Mouse (Mus musculus): ENCODE measurements around the gene Cdk14. TPM values are rescaled to one million over a fixed set of nuclear protein-coding genes. Genes with fewer than 3 reads are reported as not detected.

Gene Cdk14
- polyA plus RNA-seq, 1 experiment, result 14.8 TPM

DNA sequence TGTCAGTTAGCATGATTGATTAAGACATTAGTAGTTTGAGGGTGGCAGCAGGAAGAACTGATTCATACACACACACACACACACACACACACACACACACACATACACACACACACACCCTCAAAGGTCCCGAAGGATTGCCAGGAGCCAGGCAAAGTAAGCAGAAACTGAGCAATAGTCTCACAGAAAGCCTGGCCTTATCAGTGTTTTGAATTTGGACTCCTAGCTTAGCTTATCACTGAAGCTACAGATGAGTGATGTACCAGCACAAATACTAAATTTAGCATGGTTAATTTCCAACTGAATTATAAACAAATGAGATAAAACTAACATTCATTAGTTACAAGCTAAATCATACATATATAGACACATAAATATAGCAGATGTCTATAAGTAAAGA lies 230.5 kb downstream of the Cdk14 start:
- H3K9me3 ChIP-seq (replicated peaks; ENCODE audit: control insufficient read depth, insufficient read depth, low read length, poor library complexity, severe bottlenecking), result no peaks in the 10 kb centered on the region
- H3K27ac ChIP-seq (ENCODE audit: insufficient read depth, low read length), result no peak overlapping the region
- no peaks in the 10 kb centered on the region for H3K36me3 ChIP-seq (ENCODE audit: control insufficient read depth, insufficient read depth, low read length, poor library complexity, severe bottlenecking)
- no peaks in the 10 kb centered on the region for H3K4me1 ChIP-seq (ENCODE audit: control insufficient read depth, insufficient read depth, low read length)
- no peak overlapping the region for H3K4me3 ChIP-seq (ENCODE audit: low read depth, low read length)
- H3K9ac ChIP-seq (ENCODE audit: low read depth, poor library complexity, severe bottlenecking), result no peak overlapping the region
- H3K27me3 ChIP-seq (ENCODE audit: control insufficient read depth, insufficient read depth, low read length, poor library complexity, severe bottlenecking), result no peaks in the 10 kb centered on the region; the same call in 1 of the 2 replicates
- TF ChIP-seq EP300 (IDR thresholded peaks at IDR 0.05; ENCODE audit: insufficient read depth, low read depth, low read length), result no peak
- no peak for TF ChIP-seq POLR2A (IDR thresholded peaks at IDR 0.05; ENCODE audit: insufficient read depth, low read length)
- no peak for TF ChIP-seq CTCF (IDR thresholded peaks at IDR 0.05; ENCODE audit: low read depth, low read length)

DNA sequence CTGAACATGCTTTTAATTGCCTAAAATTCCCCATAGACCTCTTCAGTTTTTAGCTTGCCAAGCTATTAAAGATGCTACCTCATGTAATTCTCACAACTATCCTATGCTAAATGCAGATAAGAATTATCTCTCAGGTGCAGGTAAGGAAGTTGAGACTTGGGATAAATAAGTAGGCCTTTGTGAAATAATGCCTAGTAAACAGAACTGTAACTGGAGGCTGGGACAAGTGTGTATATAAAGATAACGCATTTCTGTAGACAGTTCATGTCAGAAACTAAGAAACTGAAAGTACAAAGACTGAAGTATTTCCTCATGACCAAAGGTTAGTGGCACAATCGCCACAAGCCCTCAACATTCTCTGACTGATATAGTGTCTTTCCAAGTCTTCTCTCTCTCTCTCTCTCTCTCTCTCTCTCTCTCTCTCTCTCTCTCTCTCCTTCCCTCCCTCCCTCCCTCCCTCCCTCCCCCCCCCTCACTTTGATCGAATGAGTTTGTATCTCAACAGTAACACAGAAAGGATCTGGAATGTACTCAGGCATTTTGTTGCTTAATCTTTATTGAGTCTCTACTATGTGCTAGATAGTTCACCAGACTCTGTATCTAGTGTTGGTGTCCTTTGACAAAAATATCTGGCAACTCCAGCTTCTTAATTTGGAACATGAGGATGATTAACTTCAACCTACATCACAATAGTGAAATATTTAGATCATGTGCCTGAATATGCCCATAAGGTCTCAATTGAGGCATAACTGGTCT lies 233.9 kb downstream of the Cdk14 start:
- Histone ChIP-seq H3K4me3 (ENCODE audit: low read depth, low read length) (no peak overlapping the region), H3K27ac (ENCODE audit: insufficient read depth, low read length) (no peak overlapping the region), H3K36me3 (ENCODE audit: control insufficient read depth, insufficient read depth, low read length, poor library complexity, severe bottlenecking) (no peaks in the 10 kb centered on the region), H3K27me3 (ENCODE audit: control insufficient read depth, insufficient read depth, low read length, poor library complexity, severe bottlenecking) (no peaks in the 10 kb centered on the region), H3K4me1 (ENCODE audit: control insufficient read depth, insufficient read depth, low read length) (no peaks in the 10 kb centered on the region), H3K9ac (ENCODE audit: low read depth, poor library complexity, severe bottlenecking) (no peak overlapping the region), H3K9me3 (replicated peaks; ENCODE audit: control insufficient read depth, insufficient read depth, low read length, poor library complexity, severe bottlenecking) (no peaks in the 10 kb centered on the region)
- TF ChIP-seq POLR2A (IDR thresholded peaks at IDR 0.05; ENCODE audit: insufficient read depth, low read length) (no peak), EP300 (IDR thresholded peaks at IDR 0.05; ENCODE audit: insufficient read depth, low read depth, low read length) (no peak), CTCF (IDR thresholded peaks at IDR 0.05; ENCODE audit: low read depth, low read length) (no peak)

DNA sequence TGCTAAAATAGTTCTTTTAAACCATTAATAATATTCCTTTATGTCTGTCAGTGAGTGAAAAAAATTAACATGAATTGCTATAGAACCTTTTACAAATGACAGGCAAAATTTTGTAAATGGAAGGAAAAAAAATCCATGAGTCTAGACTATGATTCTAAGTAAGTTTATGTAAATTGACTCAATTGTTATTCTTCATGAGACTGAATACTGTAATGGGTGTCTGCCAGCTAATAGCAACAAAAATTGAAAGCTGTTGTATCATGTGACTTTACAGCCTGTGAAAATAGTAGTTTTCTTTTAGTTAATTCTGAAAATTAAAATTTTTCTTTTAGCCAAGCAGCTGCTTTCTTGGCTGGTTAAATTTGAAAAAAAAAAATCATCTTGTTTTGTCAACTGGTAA lies 234.6 kb downstream of the Cdk14 start:
- H3K36me3 ChIP-seq (ENCODE audit: control insufficient read depth, insufficient read depth, low read length, poor library complexity, severe bottlenecking), result no peaks in the 10 kb centered on the region
- no peak overlapping the region for H3K9ac ChIP-seq (ENCODE audit: low read depth, poor library complexity, severe bottlenecking)
- H3K4me1 ChIP-seq (ENCODE audit: control insufficient read depth, insufficient read depth, low read length), result no peaks in the 10 kb centered on the region
- no peak overlapping the region for H3K4me3 ChIP-seq (ENCODE audit: low read depth, low read length)
- no peaks in the 10 kb centered on the region for H3K9me3 ChIP-seq (replicated peaks; ENCODE audit: control insufficient read depth, insufficient read depth, low read length, poor library complexity, severe bottlenecking)
- no peak overlapping the region for H3K27ac ChIP-seq (ENCODE audit: insufficient read depth, low read length)
- H3K27me3 ChIP-seq (ENCODE audit: control insufficient read depth, insufficient read depth, low read length, poor library complexity, severe bottlenecking), result no peaks in the 10 kb centered on the region
- TF ChIP-seq POLR2A (IDR thresholded peaks at IDR 0.05; ENCODE audit: insufficient read depth, low read length), result no peak
- no peak for TF ChIP-seq CTCF (IDR thresholded peaks at IDR 0.05; ENCODE audit: low read depth, low read length)
- no peak for TF ChIP-seq EP300 (IDR thresholded peaks at IDR 0.05; ENCODE audit: insufficient read depth, low read depth, low read length)

DNA sequence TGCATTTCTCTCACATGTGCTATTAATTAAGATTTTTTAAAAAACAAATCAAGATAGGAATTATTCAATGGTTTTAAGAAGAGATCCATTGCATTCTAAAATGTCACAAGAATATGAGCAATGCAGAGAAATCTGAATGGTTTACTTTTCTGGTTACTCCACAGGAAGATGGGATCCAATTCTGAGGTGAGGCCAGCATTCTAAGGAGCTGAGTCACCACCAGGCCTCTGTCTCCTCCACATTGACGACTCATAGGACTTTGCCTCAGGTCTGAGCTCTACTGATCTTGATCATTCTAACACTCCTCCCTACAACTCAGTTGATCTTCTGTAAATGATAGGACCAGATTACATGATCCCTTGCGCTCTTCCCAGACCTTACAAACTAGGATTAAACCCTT lies 239.4 kb downstream of the Cdk14 start:
- H3K27ac ChIP-seq (ENCODE audit: insufficient read depth, low read length), result no peak overlapping the region
- H3K9me3 ChIP-seq (replicated peaks; ENCODE audit: control insufficient read depth, insufficient read depth, low read length, poor library complexity, severe bottlenecking), result no peaks in the 10 kb centered on the region
- H3K4me1 ChIP-seq (ENCODE audit: control insufficient read depth, insufficient read depth, low read length), result no peaks in the 10 kb centered on the region
- no peak overlapping the region for H3K9ac ChIP-seq (ENCODE audit: low read depth, poor library complexity, severe bottlenecking)
- no peaks in the 10 kb centered on the region for H3K27me3 ChIP-seq (ENCODE audit: control insufficient read depth, insufficient read depth, low read length, poor library complexity, severe bottlenecking)
- no peak for TF ChIP-seq EP300 (IDR thresholded peaks at IDR 0.05; ENCODE audit: insufficient read depth, low read depth, low read length)
- TF ChIP-seq CTCF (IDR thresholded peaks at IDR 0.05; ENCODE audit: low read depth, low read length), result no peak
- no peak for TF ChIP-seq POLR2A (IDR thresholded peaks at IDR 0.05; ENCODE audit: insufficient read depth, low read length)
- no peaks in the 10 kb centered on the region for H3K36me3 ChIP-seq (ENCODE audit: control insufficient read depth, insufficient read depth, low read length, poor library complexity, severe bottlenecking)
- no peak overlapping the region for H3K4me3 ChIP-seq (ENCODE audit: low read depth, low read length)

DNA sequence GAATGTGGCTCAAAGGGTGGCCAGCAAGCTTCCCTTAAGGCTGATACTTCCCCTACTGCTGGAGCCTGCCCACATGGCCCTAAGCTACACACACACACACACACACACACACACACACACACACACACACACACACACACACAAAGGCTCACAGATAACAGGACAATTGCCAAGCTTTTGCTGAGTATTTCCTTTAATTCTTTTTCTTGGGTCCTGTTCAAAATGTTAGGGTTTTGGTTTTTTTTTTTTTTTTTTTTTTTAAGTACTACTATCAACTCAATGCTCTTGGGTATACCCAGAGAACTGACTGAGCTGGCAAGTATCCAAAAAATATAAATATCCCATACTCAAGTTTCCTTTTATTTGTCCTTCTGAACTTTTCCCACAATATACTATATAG lies 239.8 kb downstream of the Cdk14 start:
- no peaks in the 10 kb centered on the region for H3K36me3 ChIP-seq (ENCODE audit: control insufficient read depth, insufficient read depth, low read length, poor library complexity, severe bottlenecking)
- H3K9me3 ChIP-seq (replicated peaks; ENCODE audit: control insufficient read depth, insufficient read depth, low read length, poor library complexity, severe bottlenecking), result no peaks in the 10 kb centered on the region
- no peak overlapping the region for H3K4me3 ChIP-seq (ENCODE audit: low read depth, low read length)
- no peak for TF ChIP-seq CTCF (IDR thresholded peaks at IDR 0.05; ENCODE audit: low read depth, low read length)
- TF ChIP-seq EP300 (IDR thresholded peaks at IDR 0.05; ENCODE audit: insufficient read depth, low read depth, low read length), result no peak
- TF ChIP-seq POLR2A (IDR thresholded peaks at IDR 0.05; ENCODE audit: insufficient read depth, low read length), result no peak
- no peaks in the 10 kb centered on the region for H3K4me1 ChIP-seq (ENCODE audit: control insufficient read depth, insufficient read depth, low read length)
- no peak overlapping the region for H3K27ac ChIP-seq (ENCODE audit: insufficient read depth, low read length)
- H3K27me3 ChIP-seq (ENCODE audit: control insufficient read depth, insufficient read depth, low read length, poor library complexity, severe bottlenecking), result no peaks in the 10 kb centered on the region
- H3K9ac ChIP-seq (ENCODE audit: low read depth, poor library complexity, severe bottlenecking), result no peak overlapping the region

DNA sequence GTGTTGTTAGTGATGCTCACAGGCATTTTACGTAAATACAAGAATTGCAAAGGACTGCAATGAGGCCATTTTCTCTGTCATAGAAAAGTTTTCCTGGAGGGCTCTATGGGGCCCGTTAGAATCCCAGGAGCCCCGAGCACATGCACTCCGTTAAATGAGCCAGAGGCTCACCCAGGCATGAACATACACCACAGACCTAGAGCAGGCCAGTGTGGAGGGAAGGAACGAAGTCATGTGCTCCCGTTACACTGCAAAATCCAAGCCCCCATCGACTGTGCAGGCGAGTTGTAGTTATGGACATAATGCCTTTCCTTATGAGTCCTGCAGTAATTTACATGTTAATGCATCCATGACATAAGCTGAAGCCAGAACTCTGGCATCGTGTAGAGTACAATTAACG lies 244.1 kb downstream of the Cdk14 start:
- no peak overlapping the region for H3K9ac ChIP-seq (ENCODE audit: low read depth, poor library complexity, severe bottlenecking)
- no peak overlapping the region for H3K4me3 ChIP-seq (ENCODE audit: low read depth, low read length)
- H3K4me1 ChIP-seq (ENCODE audit: control insufficient read depth, insufficient read depth, low read length), result no peaks in the 10 kb centered on the region
- TF ChIP-seq POLR2A (IDR thresholded peaks at IDR 0.05; ENCODE audit: insufficient read depth, low read length) (no peak), CTCF (IDR thresholded peaks at IDR 0.05; ENCODE audit: low read depth, low read length) (no peak), EP300 (IDR thresholded peaks at IDR 0.05; ENCODE audit: insufficient read depth, low read depth, low read length) (no peak)
- H3K9me3 ChIP-seq (replicated peaks; ENCODE audit: control insufficient read depth, insufficient read depth, low read length, poor library complexity, severe bottlenecking), result no peaks in the 10 kb centered on the region
- no peaks in the 10 kb centered on the region for H3K36me3 ChIP-seq (ENCODE audit: control insufficient read depth, insufficient read depth, low read length, poor library complexity, severe bottlenecking)
- H3K27me3 ChIP-seq (ENCODE audit: control insufficient read depth, insufficient read depth, low read length, poor library complexity, severe bottlenecking), result no peaks in the 10 kb centered on the region
- no peak overlapping the region for H3K27ac ChIP-seq (ENCODE audit: insufficient read depth, low read length)
